Mouse (Mus musculus): ENCODE data around the gene Lmntd1. TPM values are rescaled to one million over a fixed set of nuclear protein-coding genes. Genes with fewer than 3 reads are reported as not detected.

The Lmntd1 gene
- polyA plus RNA-seq, 1 experiment from 2014 or later, result 16.8 TPM

DNA sequence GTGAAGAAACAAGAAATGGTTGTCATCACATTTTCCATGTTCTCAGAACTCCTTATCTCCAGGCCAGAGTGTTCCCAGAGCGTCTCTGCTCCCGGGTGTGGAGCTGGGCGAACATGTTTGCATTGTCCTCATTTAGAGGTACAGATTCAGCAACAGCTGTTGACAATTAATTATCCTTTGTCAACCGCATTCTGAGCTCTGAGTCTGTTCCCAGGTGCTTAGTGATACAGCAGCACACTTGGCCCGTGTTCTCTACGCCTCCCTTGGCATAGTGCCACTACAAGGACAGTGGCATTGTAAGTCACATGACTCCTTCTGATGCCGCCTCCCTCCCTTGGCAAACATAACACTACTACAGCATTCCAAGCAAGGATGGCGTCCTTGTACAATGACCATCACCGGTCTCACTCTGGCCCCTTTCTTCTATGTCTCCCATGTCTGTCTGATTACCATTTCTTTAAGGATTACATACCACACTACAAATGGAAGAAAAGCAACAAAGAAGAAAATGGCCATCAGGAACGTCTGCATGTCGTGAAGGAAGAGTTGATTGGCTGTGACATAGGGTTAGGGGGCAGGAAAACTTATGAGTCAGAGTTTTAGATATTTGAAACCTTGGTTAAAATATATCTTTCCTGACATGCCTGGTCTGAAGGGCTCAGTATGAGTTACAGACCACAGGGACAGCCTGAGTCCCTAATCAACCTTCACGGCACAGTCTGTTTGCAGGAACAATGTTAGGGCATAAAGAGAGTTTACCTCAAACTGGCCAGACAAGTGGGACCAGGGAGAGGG is 231.3 kb downstream of the Lmntd1 start:
- 30% methylated on average over 12 of the region's 12 CpGs for WGBS
- Histone ChIP-seq H3K4me3 (ENCODE audit: low read length) (no peak overlapping the region), H3K9ac (ENCODE audit: low read length) (no peak overlapping the region), H3K27me3 (ENCODE audit: control insufficient read depth, insufficient read depth, low read length) (no peaks in the 10 kb centered on the region), H3K4me2 (ENCODE audit: low read depth, low read length) (0 out of 2 replicates have a peak overlapping the region, but pooled peaks have one; percentile 6), H3K9me3 (replicated peaks; ENCODE audit: control insufficient read depth, low read length) (no peaks in the 10 kb centered on the region), H3K27ac (ENCODE audit: low read length) (no peak overlapping the region), H3K4me1 (ENCODE audit: control insufficient read depth, insufficient read depth, low read length) (peaks cover 26% of the 10 kb centered on the region), H3K36me3 (ENCODE audit: control insufficient read depth, insufficient read depth) (no peaks in the 10 kb centered on the region)
- peak; percentile 51; the same call in 1 of the 2 replicates for ATAC-seq (replicated peaks; ENCODE audit: extremely low read depth, insufficient read depth, low FRiP score)

DNA sequence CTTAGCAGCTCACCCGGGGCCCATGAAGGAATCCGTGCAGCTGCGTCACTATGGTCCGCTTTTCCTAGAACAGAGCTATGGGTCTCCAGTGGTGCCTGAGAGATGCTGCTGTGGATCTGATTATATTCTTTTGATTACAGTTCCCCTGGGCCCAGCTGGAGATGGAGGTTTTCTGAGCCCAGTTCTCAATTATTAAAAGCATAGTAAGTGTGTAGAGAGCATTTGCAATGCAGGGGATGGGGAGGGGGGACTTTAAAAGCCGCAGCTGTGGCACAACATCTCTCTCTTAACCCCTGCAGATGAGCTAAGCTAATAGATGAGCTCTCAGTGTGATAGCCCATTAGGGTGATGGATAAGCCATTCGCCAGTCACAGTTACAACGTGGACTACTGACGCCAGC is 233.2 kb downstream of the Lmntd1 start:
- H3K9me3 ChIP-seq (replicated peaks; ENCODE audit: control insufficient read depth, low read length), result no peaks in the 10 kb centered on the region
- H3K36me3 ChIP-seq (ENCODE audit: control insufficient read depth, insufficient read depth), result no peaks in the 10 kb centered on the region
- no peak overlapping the region for H3K9ac ChIP-seq (ENCODE audit: low read length)
- no peaks in the 10 kb centered on the region for H3K27me3 ChIP-seq (ENCODE audit: control insufficient read depth, insufficient read depth, low read length)
- H3K4me2 ChIP-seq (ENCODE audit: low read depth, low read length), result no peak overlapping the region
- H3K4me1 ChIP-seq (ENCODE audit: control insufficient read depth, insufficient read depth, low read length), result peaks cover 12% of the 10 kb centered on the region
- ATAC-seq (replicated peaks; ENCODE audit: extremely low read depth, insufficient read depth, low FRiP score), result no peak
- 93% methylated on average over 8 of the region's 8 CpGs for WGBS
- H3K4me3 ChIP-seq (ENCODE audit: low read length), result no peak overlapping the region
- H3K27ac ChIP-seq (ENCODE audit: low read length), result no peak overlapping the region

DNA sequence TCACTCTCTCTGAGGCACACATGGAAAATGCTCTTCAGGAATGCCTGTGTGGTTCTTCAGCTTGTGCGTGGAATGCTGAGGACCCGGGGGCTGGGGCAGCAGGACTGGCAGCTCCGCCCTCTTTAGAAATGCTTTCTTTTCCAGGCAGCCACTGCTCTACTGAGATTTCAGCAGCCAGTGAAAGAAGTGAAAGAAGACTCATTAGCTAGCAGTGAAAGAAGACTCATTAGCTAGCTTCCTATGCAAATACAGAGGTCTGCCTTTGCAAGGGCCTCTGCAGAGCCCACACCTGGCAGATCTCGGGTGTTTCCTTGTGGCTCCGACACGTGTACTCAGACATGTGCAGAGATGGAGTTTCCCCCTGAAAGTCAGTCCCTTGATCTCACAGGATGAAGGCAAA is 234.9 kb downstream of the Lmntd1 start:
- no peak overlapping the region for H3K9ac ChIP-seq (ENCODE audit: low read length)
- 35% methylated on average over 6 of the region's 6 CpGs for WGBS
- peaks cover 12% of the 10 kb centered on the region for H3K4me1 ChIP-seq (ENCODE audit: control insufficient read depth, insufficient read depth, low read length)
- 0 out of 2 replicates have a peak, but pooled peaks cover 4% of the 10 kb centered on the region for H3K27me3 ChIP-seq (ENCODE audit: control insufficient read depth, insufficient read depth, low read length)
- no peak for ATAC-seq (replicated peaks; ENCODE audit: extremely low read depth, insufficient read depth, low FRiP score)
- no peak overlapping the region for H3K4me2 ChIP-seq (ENCODE audit: low read depth, low read length)
- H3K4me3 ChIP-seq (ENCODE audit: low read length), result no peak overlapping the region
- H3K27ac ChIP-seq (ENCODE audit: low read length), result no peak overlapping the region
- no peaks in the 10 kb centered on the region for H3K36me3 ChIP-seq (ENCODE audit: control insufficient read depth, insufficient read depth)
- H3K9me3 ChIP-seq (replicated peaks; ENCODE audit: control insufficient read depth, low read length), result no peaks in the 10 kb centered on the region

DNA sequence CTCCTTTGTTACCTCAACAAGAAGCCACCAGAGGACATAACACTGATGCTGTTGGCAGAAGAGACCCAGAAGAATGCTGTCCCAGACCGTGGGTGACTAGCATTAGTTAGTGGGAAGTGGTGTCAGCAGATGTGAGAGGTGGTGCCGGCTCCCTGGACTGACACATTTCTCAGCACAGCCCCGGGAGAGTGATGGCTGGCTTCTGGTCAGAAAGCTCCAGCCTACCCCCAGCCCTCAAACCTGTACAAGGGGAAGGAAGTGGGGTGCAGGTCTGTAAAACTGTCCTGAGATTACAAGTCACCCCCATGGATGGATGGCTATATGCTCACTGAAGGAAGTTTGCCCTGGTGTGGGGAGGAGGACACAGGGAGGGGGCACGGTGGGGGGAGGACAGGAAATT is 235.4 kb downstream of the Lmntd1 start:
- no peaks in the 10 kb centered on the region for H3K9me3 ChIP-seq (replicated peaks; ENCODE audit: control insufficient read depth, low read length)
- no peak overlapping the region for H3K4me2 ChIP-seq (ENCODE audit: low read depth, low read length)
- no peak overlapping the region for H3K27ac ChIP-seq (ENCODE audit: low read length)
- no peaks in the 10 kb centered on the region for H3K36me3 ChIP-seq (ENCODE audit: control insufficient read depth, insufficient read depth)
- no peak overlapping the region for H3K4me3 ChIP-seq (ENCODE audit: low read length)
- no peak overlapping the region for H3K9ac ChIP-seq (ENCODE audit: low read length)
- H3K27me3 ChIP-seq (ENCODE audit: control insufficient read depth, insufficient read depth, low read length), result 0 out of 2 replicates have a peak, but pooled peaks cover 4% of the 10 kb centered on the region
- no peak for ATAC-seq (replicated peaks; ENCODE audit: extremely low read depth, insufficient read depth, low FRiP score)
- H3K4me1 ChIP-seq (ENCODE audit: control insufficient read depth, insufficient read depth, low read length), result peaks cover 17% of the 10 kb centered on the region
- 41% methylated on average over 4 of the region's 4 CpGs for WGBS

DNA sequence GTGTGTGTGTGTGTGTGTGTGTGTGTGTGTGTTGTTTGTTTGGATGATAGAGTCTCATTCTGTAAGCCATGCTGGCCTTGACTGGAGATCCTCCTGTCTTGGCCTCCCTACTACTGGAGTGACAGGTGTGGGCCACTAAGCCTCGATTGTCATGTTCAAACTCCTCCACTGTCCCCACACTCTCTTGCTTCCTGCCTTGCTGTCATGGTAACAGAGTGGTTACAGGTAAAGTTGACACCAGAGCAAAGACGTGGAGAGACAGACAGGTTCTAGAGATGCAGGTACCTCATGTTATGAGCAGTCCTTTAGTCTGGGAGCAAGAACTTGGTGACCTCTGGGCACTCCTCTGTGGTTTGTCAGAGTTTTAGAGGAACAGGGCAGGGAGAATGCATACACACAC is 239.7 kb downstream of the Lmntd1 start:
- Histone ChIP-seq H3K4me2 (ENCODE audit: low read depth, low read length) (no peak overlapping the region), H3K4me1 (ENCODE audit: control insufficient read depth, insufficient read depth, low read length) (peaks cover 23% of the 10 kb centered on the region), H3K27me3 (ENCODE audit: control insufficient read depth, insufficient read depth, low read length) (0 out of 2 replicates have a peak, but pooled peaks cover 4% of the 10 kb centered on the region), H3K27ac (ENCODE audit: low read length) (no peak overlapping the region), H3K36me3 (ENCODE audit: control insufficient read depth, insufficient read depth) (no peaks in the 10 kb centered on the region), H3K4me3 (ENCODE audit: low read length) (no peak overlapping the region), H3K9ac (ENCODE audit: low read length) (no peak overlapping the region), H3K9me3 (replicated peaks; ENCODE audit: control insufficient read depth, low read length) (no peaks in the 10 kb centered on the region)
- no peak for ATAC-seq (replicated peaks; ENCODE audit: extremely low read depth, insufficient read depth, low FRiP score)
- 75% methylated on average over 2 of the region's 2 CpGs for WGBS

DNA sequence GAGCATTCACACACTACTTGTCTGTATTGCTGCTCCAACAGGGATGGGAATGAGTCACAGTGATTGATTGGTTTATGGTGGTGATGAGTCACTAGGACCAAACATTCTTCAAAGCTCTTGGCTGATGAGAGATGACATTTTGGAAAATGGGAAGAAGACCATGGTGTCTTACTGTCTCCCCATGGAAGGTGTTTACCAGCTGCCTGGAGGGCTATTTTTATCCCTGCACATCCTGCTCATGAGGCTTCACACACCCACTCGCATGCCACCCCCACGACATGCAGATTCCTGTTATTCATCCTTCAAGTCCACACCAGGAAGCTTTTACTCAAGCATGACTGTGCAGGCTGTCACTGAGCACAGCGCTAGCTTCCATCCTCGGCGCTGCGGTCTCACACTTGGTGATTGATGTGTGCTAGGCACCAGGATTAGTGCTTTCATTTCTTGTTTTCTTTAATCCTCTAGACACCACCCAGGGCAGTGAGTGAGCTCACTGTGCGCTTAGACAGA is 240.4 kb downstream of the Lmntd1 start:
- H3K4me3 ChIP-seq (ENCODE audit: low read length), result no peak overlapping the region
- H3K27ac ChIP-seq (ENCODE audit: low read length), result no peak overlapping the region
- no peak overlapping the region for H3K4me2 ChIP-seq (ENCODE audit: low read depth, low read length)
- 23% methylated on average over 7 of the region's 7 CpGs for WGBS
- H3K9me3 ChIP-seq (replicated peaks; ENCODE audit: control insufficient read depth, low read length), result no peaks in the 10 kb centered on the region
- H3K4me1 ChIP-seq (ENCODE audit: control insufficient read depth, insufficient read depth, low read length), result peaks cover 21% of the 10 kb centered on the region
- ATAC-seq (replicated peaks; ENCODE audit: extremely low read depth, insufficient read depth, low FRiP score), result no peak
- no peaks in the 10 kb centered on the region for H3K36me3 ChIP-seq (ENCODE audit: control insufficient read depth, insufficient read depth)
- H3K9ac ChIP-seq (ENCODE audit: low read length), result no peak overlapping the region
- 0 out of 2 replicates have a peak, but pooled peaks cover 4% of the 10 kb centered on the region for H3K27me3 ChIP-seq (ENCODE audit: control insufficient read depth, insufficient read depth, low read length)

DNA sequence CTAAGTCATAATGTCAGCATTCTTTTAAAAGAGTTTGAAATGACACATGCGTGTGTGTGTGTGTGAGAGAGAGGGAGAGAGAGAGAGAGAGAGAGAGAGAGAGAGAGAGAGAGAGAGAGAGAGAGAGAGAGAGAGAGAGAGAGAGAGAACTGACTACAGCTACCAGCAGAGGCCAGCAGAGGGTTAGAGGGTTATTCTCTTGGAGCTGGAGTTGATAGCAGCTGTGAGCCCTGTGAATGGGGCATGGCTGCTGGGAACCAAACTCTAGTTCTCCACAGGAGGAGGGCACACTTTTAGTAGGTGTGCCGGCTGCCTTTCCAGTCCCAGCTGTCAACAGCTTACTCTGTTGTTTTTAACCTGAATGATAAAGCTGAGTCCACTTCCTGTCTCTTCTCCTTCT is 242.1 kb downstream of the Lmntd1 start:
- no peak for ATAC-seq (replicated peaks; ENCODE audit: extremely low read depth, insufficient read depth, low FRiP score)
- 26% methylated on average over 2 of the region's 2 CpGs for WGBS
- H3K9me3 ChIP-seq (replicated peaks; ENCODE audit: control insufficient read depth, low read length), result no peaks in the 10 kb centered on the region
- no peak overlapping the region for H3K4me3 ChIP-seq (ENCODE audit: low read length)
- H3K27me3 ChIP-seq (ENCODE audit: control insufficient read depth, insufficient read depth, low read length), result 0 out of 2 replicates have a peak, but pooled peaks cover 4% of the 10 kb centered on the region
- no peak overlapping the region for H3K9ac ChIP-seq (ENCODE audit: low read length)
- peaks cover 21% of the 10 kb centered on the region for H3K4me1 ChIP-seq (ENCODE audit: control insufficient read depth, insufficient read depth, low read length)
- H3K27ac ChIP-seq (ENCODE audit: low read length), result no peak overlapping the region
- H3K36me3 ChIP-seq (ENCODE audit: control insufficient read depth, insufficient read depth), result no peaks in the 10 kb centered on the region
- no peak overlapping the region for H3K4me2 ChIP-seq (ENCODE audit: low read depth, low read length)

DNA sequence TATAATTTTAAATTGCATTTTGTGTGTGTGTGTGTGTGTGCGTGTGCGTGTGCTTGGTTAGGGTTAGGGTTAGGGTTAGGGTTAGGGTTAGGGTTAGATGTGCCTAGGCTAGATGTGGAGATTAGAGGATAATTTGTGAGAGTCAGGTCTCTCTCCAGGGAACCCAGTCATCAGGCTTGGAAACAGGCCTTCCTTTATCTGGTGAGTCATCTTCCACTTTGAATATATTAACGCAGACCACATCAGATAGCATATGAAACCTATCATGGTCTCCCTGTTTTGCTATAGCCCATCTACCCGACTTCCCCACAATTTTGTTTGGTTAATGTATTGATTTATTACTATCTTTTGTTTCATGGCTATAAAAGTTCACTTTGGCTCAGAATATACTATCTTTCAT is 242.5 kb downstream of the Lmntd1 start:
- peaks cover 21% of the 10 kb centered on the region for H3K4me1 ChIP-seq (ENCODE audit: control insufficient read depth, insufficient read depth, low read length)
- H3K4me3 ChIP-seq (ENCODE audit: low read length), result no peak overlapping the region
- no peak overlapping the region for H3K4me2 ChIP-seq (ENCODE audit: low read depth, low read length)
- H3K27ac ChIP-seq (ENCODE audit: low read length), result no peak overlapping the region
- 81% methylated on average over 4 of the region's 4 CpGs for WGBS
- H3K9me3 ChIP-seq (replicated peaks; ENCODE audit: control insufficient read depth, low read length), result no peaks in the 10 kb centered on the region
- H3K27me3 ChIP-seq (ENCODE audit: control insufficient read depth, insufficient read depth, low read length), result 0 out of 2 replicates have a peak, but pooled peaks cover 4% of the 10 kb centered on the region
- ATAC-seq (replicated peaks; ENCODE audit: extremely low read depth, insufficient read depth, low FRiP score), result no peak
- no peaks in the 10 kb centered on the region for H3K36me3 ChIP-seq (ENCODE audit: control insufficient read depth, insufficient read depth)
- H3K9ac ChIP-seq (ENCODE audit: low read length), result no peak overlapping the region

DNA sequence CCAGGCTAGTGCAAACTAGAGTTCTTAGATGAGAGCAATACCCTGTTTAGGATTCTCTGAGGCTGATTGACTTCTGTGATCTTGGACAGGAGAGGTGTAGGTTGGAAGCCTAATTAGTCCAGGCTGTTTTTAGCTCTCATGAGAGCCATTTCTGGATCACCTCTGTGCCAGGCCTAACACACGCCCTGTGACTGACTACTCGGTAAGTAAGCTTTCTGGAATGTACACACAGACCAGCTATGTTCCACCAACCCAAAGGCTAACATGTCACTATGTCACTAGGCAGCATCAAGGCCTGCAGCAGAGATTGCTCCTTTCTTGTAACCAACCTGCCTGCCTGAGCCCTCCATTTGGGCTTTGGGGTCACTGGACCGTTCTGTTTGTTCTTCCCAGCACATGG is 243.8 kb downstream of the Lmntd1 start:
- H3K27me3 ChIP-seq (ENCODE audit: control insufficient read depth, insufficient read depth, low read length), result 0 out of 2 replicates have a peak, but pooled peaks cover 4% of the 10 kb centered on the region
- peaks cover 21% of the 10 kb centered on the region for H3K4me1 ChIP-seq (ENCODE audit: control insufficient read depth, insufficient read depth, low read length)
- H3K27ac ChIP-seq (ENCODE audit: low read length), result peak overlapping the region; percentile 64
- 0 out of 2 replicates have a peak, but pooled peaks have one; percentile 33 for ATAC-seq (replicated peaks; ENCODE audit: extremely low read depth, insufficient read depth, low FRiP score)
- no peak overlapping the region for H3K9ac ChIP-seq (ENCODE audit: low read length)
- 47% methylated on average over 3 of the region's 3 CpGs for WGBS
- H3K4me2 ChIP-seq (ENCODE audit: low read depth, low read length), result no peak overlapping the region
- no peak overlapping the region for H3K4me3 ChIP-seq (ENCODE audit: low read length)
- no peaks in the 10 kb centered on the region for H3K36me3 ChIP-seq (ENCODE audit: control insufficient read depth, insufficient read depth)
- H3K9me3 ChIP-seq (replicated peaks; ENCODE audit: control insufficient read depth, low read length), result no peaks in the 10 kb centered on the region

Measured in heart, embryonic 16.5 days (tissue).